Mouse (Mus musculus): ENCODE data around the gene Hoxa1.

Gene Hoxa1

DNA sequence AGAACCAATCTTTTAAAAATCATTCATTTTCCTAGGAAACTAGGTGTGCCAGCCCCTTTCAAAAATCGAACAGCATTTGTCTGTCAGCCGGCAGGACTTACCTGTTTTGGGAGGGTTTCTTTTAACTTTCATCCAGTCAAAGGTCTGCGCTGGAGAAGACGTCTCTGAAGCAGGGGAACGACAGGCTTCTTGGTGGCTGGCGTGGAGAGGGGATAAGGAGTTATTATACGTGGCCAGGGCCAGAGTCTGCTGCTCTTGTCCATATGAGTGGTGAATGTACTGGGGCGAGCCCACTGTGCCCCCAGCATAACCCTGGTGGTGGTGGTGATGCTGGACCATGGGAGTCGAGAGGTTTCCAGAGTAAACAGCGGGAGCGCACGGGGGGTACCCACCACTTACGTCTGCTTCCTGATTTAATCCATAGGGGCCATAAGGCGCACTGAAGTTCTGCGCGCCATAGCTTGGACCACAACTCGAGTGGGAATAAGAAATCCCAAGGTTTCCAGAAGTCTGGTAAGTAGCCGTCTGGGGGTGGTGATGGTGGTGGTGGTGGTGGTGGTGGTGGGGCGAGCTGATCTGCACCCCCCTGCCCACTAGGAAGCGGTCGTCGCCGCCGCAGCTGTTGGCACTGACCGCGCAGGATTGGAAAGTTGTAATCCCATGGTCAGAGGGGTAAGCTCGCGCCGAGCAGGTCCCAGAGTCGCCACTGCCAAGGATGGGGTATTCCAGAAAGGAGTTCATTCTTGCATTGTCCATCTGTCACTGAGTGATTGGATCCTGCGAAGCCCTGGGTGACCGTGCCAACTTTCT, 446 bp downstream of the Hoxa1 start:
- no peak for DNase-seq

DNA sequence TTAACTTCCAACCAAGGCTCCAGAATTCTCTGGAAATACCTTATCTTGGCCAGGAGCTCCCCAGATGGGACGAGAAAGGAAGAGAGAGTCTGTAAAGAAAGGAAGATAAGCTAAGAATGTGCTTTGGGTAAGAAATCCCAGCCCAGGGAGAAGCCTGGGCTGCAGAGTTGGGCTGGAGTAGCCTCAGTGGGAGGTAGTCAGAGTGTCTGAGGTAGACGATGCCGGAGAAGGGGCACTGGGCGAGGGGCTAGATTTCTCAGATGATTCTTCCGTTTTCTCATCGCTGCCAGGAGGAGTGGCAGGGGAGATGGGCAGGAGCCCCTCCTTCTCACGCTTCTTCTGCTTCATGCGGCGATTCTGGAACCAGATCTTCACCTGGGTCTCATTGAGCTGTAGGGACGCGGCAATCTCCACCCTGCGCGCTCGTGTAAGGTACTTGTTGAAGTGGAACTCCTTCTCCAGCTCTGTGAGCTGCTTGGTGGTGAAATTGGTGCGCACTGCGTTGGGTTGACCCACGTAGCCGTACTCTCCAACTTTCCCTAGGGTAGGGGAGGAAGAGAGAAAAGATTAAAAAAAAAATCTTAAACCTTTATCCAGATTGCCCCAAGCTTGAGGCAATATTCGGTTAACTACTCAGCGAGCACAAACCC, 1.4 kb downstream of the Hoxa1 start:
- no peak for DNase-seq

GRCm38 (mm10) chr6:52155471-52155870, 2.6 kb downstream of the Hoxa1 start:
- no peak for DNase-seq

DNA sequence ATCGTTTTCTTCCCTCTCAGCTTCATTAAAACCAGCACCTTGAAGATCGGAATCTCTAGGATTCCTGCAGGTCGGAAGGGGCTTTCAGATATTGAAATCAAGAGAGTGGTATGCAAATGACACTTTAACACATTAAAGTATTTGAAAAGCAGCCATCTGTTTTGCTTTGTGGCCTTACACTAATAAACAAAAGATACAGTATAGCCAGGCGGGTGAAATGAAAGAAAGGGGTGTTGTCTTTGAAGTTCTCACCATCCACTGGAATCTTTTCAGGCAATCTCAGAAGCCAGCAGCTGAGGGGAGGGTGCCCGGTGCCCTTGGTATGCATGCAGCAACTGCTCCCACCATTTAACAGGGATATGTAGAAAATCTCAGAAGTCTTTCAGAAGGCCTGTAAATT, 4.1 kb downstream of the Hoxa1 start:
- no peak for DNase-seq

DNA sequence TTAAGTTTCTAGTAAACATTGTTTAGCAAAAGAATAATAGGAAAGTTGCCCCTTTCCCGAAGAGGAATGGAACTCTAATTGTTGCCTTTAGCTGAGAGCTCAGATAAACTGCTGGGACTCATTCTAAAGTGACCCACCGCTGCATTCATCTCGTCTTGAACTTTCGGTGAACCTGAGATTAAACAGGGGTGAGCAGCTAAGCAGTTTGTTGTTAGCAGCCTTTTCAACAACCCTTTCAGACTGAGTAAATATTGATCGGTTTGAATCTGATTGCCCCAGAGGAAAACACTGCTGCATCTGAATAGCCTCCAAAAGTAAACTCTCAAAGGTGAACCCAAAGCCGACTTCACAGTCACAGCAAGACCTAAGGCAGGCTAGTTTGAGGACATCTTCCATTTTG, 4.8 kb downstream of the Hoxa1 start:
- no peak for DNase-seq

DNA sequence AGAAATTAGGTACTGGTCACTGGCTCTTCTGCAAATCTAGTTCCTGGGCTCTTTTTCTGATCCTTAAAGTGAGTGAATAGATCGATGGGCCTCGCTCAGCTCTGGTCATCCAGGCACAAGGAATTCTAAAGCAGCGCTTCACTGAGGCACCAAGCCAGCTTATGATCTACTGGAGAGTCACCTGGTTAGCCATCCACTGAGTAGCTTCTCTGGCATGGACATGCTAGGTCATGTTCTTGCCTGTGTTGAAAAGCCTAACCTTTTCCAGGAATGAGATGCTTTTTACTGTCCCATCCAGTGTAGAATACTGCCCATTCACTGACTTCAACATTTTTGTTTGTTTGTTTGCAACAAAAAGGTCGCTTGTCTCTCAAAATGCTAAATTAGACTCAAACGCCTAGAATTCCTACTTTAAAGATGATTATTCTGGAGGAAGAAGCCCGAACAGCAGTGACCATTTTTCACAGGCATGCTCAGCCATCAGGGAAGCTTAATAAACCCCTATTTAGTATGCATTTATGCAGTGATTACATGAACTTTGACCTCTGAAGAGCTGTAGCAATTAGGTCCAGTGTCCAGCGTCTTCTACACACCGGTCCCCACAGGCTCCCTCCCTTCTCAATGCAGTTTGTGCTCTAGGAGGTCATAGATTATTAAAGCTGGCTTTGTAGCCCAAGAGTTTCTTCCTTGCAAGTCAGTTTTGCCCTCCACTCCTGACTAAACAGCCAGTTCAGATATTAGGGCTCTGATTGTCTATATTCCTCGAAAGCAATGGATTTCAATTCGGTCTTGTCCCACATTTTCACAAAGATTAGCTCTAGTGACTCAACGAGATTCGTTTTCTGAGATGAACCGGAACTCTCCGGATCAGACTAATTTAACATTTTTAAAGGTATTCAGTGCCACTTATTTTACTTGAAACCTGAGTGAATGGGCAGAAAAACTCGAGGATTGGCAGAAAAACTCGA, 5.6 kb downstream of the Hoxa1 start:
- DNase-seq: no peak

DNA sequence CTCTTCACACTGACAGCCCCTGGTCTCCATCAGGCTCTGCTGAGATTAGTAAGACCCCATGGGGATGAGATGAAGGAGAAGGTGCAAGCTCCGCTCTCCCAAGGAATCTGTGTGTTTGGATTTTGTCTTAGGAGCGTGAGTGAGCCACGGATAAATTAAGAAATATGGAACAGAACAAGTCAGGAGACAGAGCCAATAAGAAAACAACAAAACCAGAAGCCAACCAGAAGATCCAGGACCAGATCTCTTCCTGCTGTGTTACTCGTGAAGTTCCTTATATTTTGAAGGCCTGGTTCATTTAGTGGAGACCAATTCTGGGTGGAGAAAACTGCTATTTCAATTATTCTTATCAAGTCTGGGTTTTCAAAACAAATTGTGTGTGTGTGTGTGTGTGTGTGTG, 6.5 kb downstream of the Hoxa1 start:
- DNase-seq: no peak

GRCm38 (mm10) chr6:52150401-52150966, 7.6 kb downstream of the Hoxa1 start:
- DNase-seq: no peak

DNA sequence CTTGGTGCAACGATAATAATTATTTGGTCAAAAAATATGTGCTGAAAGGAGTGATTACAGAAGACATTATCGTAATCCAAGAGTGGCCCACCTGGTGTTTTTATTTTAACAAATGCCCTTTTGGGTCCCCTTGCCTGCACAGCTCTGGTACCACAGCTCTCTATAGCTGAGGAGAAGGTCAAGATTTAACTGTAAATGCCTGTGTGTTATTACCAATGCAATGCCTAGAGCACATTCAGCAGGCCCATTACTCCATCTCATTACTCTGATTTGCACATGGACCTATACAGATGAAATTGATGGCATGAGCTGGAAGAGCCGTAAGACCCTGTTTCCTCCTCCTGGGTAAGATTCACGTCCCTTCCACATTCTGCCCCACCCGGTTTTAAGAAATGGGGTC, 19.0 kb downstream of the Hoxa1 start:
- DNase-seq: no peak

- no peak for DNase-seq
Measured at GRCm38 (mm10) chr6:52138576-52138975, 19.5 kb downstream of the Hoxa1 start.

DNA sequence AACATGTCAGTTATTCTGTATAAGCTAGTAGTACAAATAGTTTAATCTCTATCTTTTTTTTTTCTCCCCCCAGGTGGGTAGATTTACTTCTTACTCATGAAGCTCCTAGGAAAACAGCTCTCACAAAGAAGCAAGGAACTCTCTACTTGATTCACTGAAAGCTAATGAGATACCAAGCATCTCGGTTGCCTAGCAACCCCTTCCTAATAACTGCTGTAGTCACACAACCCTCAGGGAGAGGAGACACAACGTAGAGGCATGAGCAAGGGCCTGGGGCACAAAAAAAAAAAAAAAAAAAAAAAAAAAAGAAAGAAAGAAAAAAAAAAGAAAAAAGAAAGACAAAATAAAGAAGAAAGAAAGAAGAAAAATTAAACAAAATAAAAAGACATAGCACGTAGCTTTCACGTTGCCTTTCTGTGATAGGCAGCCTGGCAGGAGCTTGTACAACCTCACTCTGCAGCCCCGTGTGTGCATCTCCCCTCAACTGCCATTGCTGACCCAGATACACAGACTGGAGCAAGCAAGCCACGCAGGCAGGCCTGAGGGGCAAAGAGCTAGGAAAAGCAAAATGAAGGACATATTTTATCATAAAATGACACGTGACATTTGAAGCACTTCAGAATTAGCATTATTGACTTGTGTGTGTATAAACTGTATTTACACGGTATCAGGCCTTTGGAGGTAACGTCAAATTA, 20.1 kb downstream of the Hoxa1 start:
- DNase-seq: no peak

DNA sequence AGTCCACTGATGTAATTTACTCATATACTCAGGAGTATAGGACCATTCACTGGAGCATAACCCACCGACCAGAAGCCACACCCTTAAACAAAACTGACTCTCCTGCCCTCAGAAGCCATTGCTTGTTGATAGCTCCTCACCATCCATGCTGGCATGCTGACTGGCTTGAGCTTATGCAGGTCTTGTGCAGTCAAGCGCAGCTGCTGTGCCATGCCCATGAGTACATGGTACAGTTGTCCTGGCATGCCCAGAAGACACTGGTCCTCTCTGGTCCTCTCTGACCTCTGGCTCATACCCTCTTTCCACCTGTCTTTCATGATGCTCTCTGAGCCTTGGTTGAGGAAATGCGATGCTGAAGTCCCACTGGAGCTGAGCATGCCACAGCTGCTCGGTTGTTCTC, 34.4 kb downstream of the Hoxa1 start:
- no peak for DNase-seq

GRCm38 (mm10) chr6:52121173-52121572, 36.9 kb downstream of the Hoxa1 start:
- DNase-seq: no peak

GRCm38 (mm10) chr6:52118903-52119635, 39.0 kb downstream of the Hoxa1 start:
- DNase-seq: no peak

DNA sequence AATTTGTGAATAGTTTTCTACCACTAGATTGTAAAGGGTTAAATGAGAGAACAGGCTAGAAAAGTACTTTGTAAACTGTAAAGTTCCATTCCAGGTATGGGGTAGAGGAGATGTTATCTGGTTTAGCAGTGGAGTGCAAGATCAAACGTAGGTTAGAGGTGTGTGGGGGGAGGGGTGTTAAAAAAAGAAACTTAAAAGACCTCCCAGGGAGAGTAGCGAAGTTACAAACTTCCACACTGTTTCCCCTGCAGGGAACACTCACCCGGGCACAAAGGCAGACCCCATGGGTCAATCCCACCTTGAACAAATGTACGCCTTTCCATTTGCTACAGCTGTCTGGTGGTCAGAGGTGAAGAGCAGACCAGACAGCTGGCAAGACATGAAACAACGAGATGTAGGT, 42.2 kb downstream of the Hoxa1 start:
- no peak for DNase-seq

GRCm38 (mm10) chr6:52111846-52112245, 46.3 kb downstream of the Hoxa1 start:
- no peak for DNase-seq

DNA sequence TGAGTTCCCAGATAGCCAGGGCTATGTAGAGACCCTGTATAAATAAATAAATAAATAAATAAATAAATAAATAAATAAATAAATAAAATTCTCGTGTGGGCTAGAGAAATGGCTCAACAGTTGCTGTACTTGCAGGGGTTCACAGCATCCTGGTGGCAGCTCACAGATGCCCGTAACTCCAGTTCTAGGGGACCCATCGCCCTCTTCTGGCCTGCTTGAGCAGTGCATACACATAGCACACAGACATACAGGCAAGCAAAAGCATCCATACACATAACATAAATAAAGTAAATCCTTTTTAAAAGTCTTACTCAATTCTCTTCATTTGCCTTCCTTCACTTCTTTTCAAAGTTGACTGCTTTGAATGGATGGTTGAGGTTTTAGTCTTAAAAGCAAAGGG, 50.7 kb downstream of the Hoxa1 start:
- DNase-seq: no peak

DNA sequence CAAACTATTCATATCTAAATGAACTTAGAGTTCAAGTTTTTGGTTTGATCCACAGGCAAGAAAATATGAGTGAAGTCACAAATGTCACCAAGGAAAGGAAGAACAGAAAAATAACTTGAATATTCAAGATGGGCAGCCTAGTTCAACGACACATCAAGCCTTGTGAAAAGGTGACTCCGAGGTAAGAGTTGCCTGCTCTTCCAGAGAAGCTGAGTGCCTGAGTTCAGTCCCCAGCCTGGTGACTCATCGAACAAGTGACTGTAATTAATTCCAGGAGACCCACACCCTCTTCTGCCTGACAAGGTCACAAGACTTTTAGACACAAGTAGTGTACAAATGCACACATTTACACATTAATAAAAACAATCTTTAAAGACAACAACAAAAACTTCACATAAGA, 51.4 kb downstream of the Hoxa1 start:
- DNase-seq: no peak

GRCm38 (mm10) chr6:52106178-52106577, 51.9 kb downstream of the Hoxa1 start:
- no peak for DNase-seq

All from lung, postnatal 14 days (tissue).